Mouse (Mus musculus) heart, adult 2 months (tissue): ENCODE measurements around the gene Cdk18.

Experiments
- CTCF ChIP-seq: fragments of 200-600 bp; IDR thresholded peaks from 2 replicates; pipeline ENCODE4 v1.8.1; 2022; ENCODE audit warnings: antibody characterized with exemption, mild to moderate bottlenecking, moderate library complexity
- EP300 ChIP-seq: fragments of 200-500 bp; IDR thresholded peaks from 2 replicates; pipeline ENCODE4 v1.6.1; 2011; ENCODE audit warnings: low read depth, low read length, control low read depth; ENCODE audit not compliant: insufficient read depth
- POLR2A ChIP-seq: fragments of 200-500 bp; IDR thresholded peaks from 2 replicates; pipeline ENCODE4 v1.6.1; 2011; ENCODE audit warnings: mild to moderate bottlenecking, low read depth, low read length, control low read depth; ENCODE audit not compliant: insufficient read depth

DNA sequence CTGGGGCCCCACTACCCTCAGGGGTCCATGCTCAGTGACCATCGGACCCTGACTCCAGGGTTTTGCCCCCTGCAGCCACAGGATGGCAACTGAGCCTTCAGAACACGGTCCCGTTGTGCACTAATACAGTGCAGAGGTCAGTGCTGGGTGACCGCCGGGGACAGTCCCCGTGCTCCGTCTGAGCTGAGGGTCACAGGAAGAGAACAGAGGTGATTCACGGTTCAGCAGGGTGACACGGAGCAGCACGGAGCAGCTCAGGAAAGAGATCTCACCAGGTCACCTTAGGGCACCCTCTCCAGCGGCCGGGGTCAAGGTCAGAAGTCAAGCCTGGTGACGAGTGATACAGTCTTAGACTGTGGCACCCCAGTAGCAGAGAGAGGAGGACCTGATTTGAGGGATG lies 2.3 kb upstream of the Cdk18 start:
- no peak for TF ChIP-seq CTCF
- TF ChIP-seq EP300, result no peak
- no peak for TF ChIP-seq POLR2A
